Mouse (Mus musculus): ENCODE measurements around the gene Vmo1. TPM values are rescaled to one million over a fixed set of nuclear protein-coding genes. Genes with fewer than 3 reads are reported as not detected.

Vmo1 gene
- polyA plus RNA-seq, 1 experiment from 2014 or later = not detected

- Histone ChIP-seq H3K27me3 (peaks cover 31% of the 10 kb centered on the region), H3K4me3 (no peak overlapping the region), H3K4me1 (replicated peaks) (peaks cover 13% of the 10 kb centered on the region), H3K27ac (replicated peaks) (no peak overlapping the region), H3K36me3 (no peaks in the 10 kb centered on the region), H3K9me3 (no peaks in the 10 kb centered on the region), H3K9ac (no peak overlapping the region), H3K4me2 (no peak overlapping the region)
- ATAC-seq (ENCODE audit: low FRiP score, low read depth) = no peak
- 78% methylated on average over 5 of the region's 5 CpGs for WGBS
These were observed 50.4 kb downstream of the Vmo1 start for GRCm38 (mm10) chr11:70463970-70464369.

Other genes starting within 250 kb of the Vmo1 start
- gene Alox12e, start 192.0 kb downstream of the Vmo1 start, polyA plus RNA-seq (2015; fragmentation: Nextera tagmentation; extraction: Ambion mirVana) = 0.08 TPM in 1 of 2 replicates, not detected in the other
- not detected in 2 replicates for gene Alox15, start 162.6 kb downstream of the Vmo1 start, polyA plus RNA-seq (2015; fragmentation: Nextera tagmentation; extraction: Ambion mirVana)
- 30.7 and 33.6 TPM in 2 replicates for gene Pelp1, start 104.6 kb downstream of the Vmo1 start, polyA plus RNA-seq (2015; fragmentation: Nextera tagmentation; extraction: Ambion mirVana)
- gene Arrb2, start 82.0 kb downstream of the Vmo1 start, polyA plus RNA-seq (2015; fragmentation: Nextera tagmentation; extraction: Ambion mirVana) = 50.3 and 57.5 TPM in 2 replicates
- gene Med11, start 62.7 kb downstream of the Vmo1 start, polyA plus RNA-seq (2015; fragmentation: Nextera tagmentation; extraction: Ambion mirVana) = 45.6 and 49.2 TPM in 2 replicates
- 0.77 and 0.90 TPM in 2 replicates for gene Zmynd15, start 55.2 kb downstream of the Vmo1 start, polyA plus RNA-seq (2015; fragmentation: Nextera tagmentation; extraction: Ambion mirVana)
- 5.2 and 6.1 TPM in 2 replicates for gene Cxcl16, start 54.6 kb downstream of the Vmo1 start, polyA plus RNA-seq (2015; fragmentation: Nextera tagmentation; extraction: Ambion mirVana)
- gene Tm4sf5, start 9.4 kb downstream of the Vmo1 start, polyA plus RNA-seq (2015; fragmentation: Nextera tagmentation; extraction: Ambion mirVana) = 3.4 and 4.0 TPM in 2 replicates
- 0.21 and 0.26 TPM in 2 replicates for gene Gltpd2, start 4.6 kb upstream of the Vmo1 start, polyA plus RNA-seq (2015; fragmentation: Nextera tagmentation; extraction: Ambion mirVana)
- 763 and 792 TPM in 2 replicates for gene Psmb6, start 10.8 kb upstream of the Vmo1 start, polyA plus RNA-seq (2015; fragmentation: Nextera tagmentation; extraction: Ambion mirVana)
- gene Gm40193, start 18.3 kb upstream of the Vmo1 start, polyA plus RNA-seq (2015; fragmentation: Nextera tagmentation; extraction: Ambion mirVana) = not detected in 2 replicates
- 17.3 and 20.4 TPM in 2 replicates for gene Pld2, start 25.4 kb upstream of the Vmo1 start, polyA plus RNA-seq (2015; fragmentation: Nextera tagmentation; extraction: Ambion mirVana)
- 18.1 and 20.5 TPM in 2 replicates for gene Mink1, start 48.3 kb upstream of the Vmo1 start, polyA plus RNA-seq (2015; fragmentation: Nextera tagmentation; extraction: Ambion mirVana)
- not detected in 2 replicates for gene 4930544D05Rik, start 101.2 kb upstream of the Vmo1 start, polyA plus RNA-seq (2015; fragmentation: Nextera tagmentation; extraction: Ambion mirVana)
- 0.24 and 0.51 TPM in 2 replicates for gene Chrne, start 104.6 kb upstream of the Vmo1 start, polyA plus RNA-seq (2015; fragmentation: Nextera tagmentation; extraction: Ambion mirVana)
- 0.24 and 0.38 TPM in 2 replicates for gene Gp1ba, start 124.5 kb upstream of the Vmo1 start, polyA plus RNA-seq (2015; fragmentation: Nextera tagmentation; extraction: Ambion mirVana)
- 94.8 and 109 TPM in 2 replicates for gene Rnf167, start 132.6 kb upstream of the Vmo1 start, polyA plus RNA-seq (2015; fragmentation: Nextera tagmentation; extraction: Ambion mirVana)
- 167 and 176 TPM in 2 replicates for gene Slc25a11, start 132.9 kb upstream of the Vmo1 start, polyA plus RNA-seq (2015; fragmentation: Nextera tagmentation; extraction: Ambion mirVana)
- gene Pfn1, start 140.0 kb upstream of the Vmo1 start, polyA plus RNA-seq (2015; fragmentation: Nextera tagmentation; extraction: Ambion mirVana) = 722 and 792 TPM in 2 replicates
- 6.7 and 8.7 TPM in 2 replicates for gene Eno3, start 142.6 kb upstream of the Vmo1 start, polyA plus RNA-seq (2015; fragmentation: Nextera tagmentation; extraction: Ambion mirVana)
- 152 and 164 TPM in 2 replicates for gene Spag7, start 154.8 kb upstream of the Vmo1 start, polyA plus RNA-seq (2015; fragmentation: Nextera tagmentation; extraction: Ambion mirVana)
- gene Camta2, start 173.5 kb upstream of the Vmo1 start, polyA plus RNA-seq (2015; fragmentation: Nextera tagmentation; extraction: Ambion mirVana) = 23.4 and 27.5 TPM in 2 replicates
- 1.8 and 1.9 TPM in 2 replicates for gene Inca1, start 185.5 kb upstream of the Vmo1 start, polyA plus RNA-seq (2015; fragmentation: Nextera tagmentation; extraction: Ambion mirVana)
- gene Kif1c, start 185.9 kb upstream of the Vmo1 start, polyA plus RNA-seq (2015; fragmentation: Nextera tagmentation; extraction: Ambion mirVana) = 1.7 and 1.9 TPM in 2 replicates
- 15.8 and 16.1 TPM in 2 replicates for gene Zfp3, start 249.6 kb upstream of the Vmo1 start, polyA plus RNA-seq (2015; fragmentation: Nextera tagmentation; extraction: Ambion mirVana)